Mouse (Mus musculus) frontal cortex, postnatal 25 days (tissue): ENCODE measurements at regions not wholly inside any gene's neighbourhood (a gene's known extent, or its start where the extent isn't known, plus 50 kb on each side); places are given as distances from the start of the nearest gene placed in this dataset.
"Not testable (repeated sequence)": the region's sequence is repeated elsewhere in the genome, so short reads cannot be mapped to it uniquely, and the experiment has no call there.

Experiments
- DNase-seq, 2 experiments: peaks; one replicate each; pipeline ENCODE4 v3.0.0; 2022; ENCODE audit warnings: low spot score in 2 of 2

- DNase-seq = no peak
Observed at GRCm38 (mm10) chr10:126373906-126374305, 407.9 kb downstream of the Lrig3 start.

- DNase-seq = no peak
Observed at GRCm38 (mm10) chr10:126371881-126372280, 405.9 kb downstream of the Lrig3 start.

GRCm38 (mm10) chr10:126349076-126349475 is 383.1 kb downstream of the Lrig3 start:
- no peak for DNase-seq

GRCm38 (mm10) chr10:126337426-126337825 is 371.5 kb downstream of the Lrig3 start:
- DNase-seq = no peak

GRCm38 (mm10) chr10:126333786-126334185 is 367.8 kb downstream of the Lrig3 start:
- no peak for DNase-seq

GRCm38 (mm10) chr10:126330305-126330969 is 364.5 kb downstream of the Lrig3 start:
- DNase-seq = peak; percentile 79 to 86

- DNase-seq = no peak
Observed at GRCm38 (mm10) chr10:126320831-126321230, 354.9 kb downstream of the Lrig3 start.

- no peak for DNase-seq
Observed at GRCm38 (mm10) chr10:126319795-126320194, 353.8 kb downstream of the Lrig3 start.

GRCm38 (mm10) chr10:126299962-126300361 is 334.0 kb downstream of the Lrig3 start:
- DNase-seq = no peak

- no peak for DNase-seq
Observed at GRCm38 (mm10) chr10:126298211-126298610, 332.2 kb downstream of the Lrig3 start.

- no peak for DNase-seq
Observed at GRCm38 (mm10) chr10:126295853-126296252, 329.9 kb downstream of the Lrig3 start.

GRCm38 (mm10) chr10:126291765-126292164 is 325.8 kb downstream of the Lrig3 start:
- DNase-seq = no peak

GRCm38 (mm10) chr10:126285096-126285495 is 319.1 kb downstream of the Lrig3 start:
- DNase-seq = not testable (repeated sequence)

GRCm38 (mm10) chr10:126270376-126270775 is 304.4 kb downstream of the Lrig3 start:
- no peak for DNase-seq

GRCm38 (mm10) chr10:126267321-126267998 is 301.5 kb downstream of the Lrig3 start:
- DNase-seq = no peak

GRCm38 (mm10) chr10:126257171-126257570 is 291.2 kb downstream of the Lrig3 start:
- DNase-seq = no peak

- DNase-seq = no peak
Observed at GRCm38 (mm10) chr10:126254198-126254597, 288.2 kb downstream of the Lrig3 start.

GRCm38 (mm10) chr10:126249176-126249575 is 283.2 kb downstream of the Lrig3 start:
- DNase-seq = no peak

GRCm38 (mm10) chr10:126243051-126243450 is 277.1 kb downstream of the Lrig3 start:
- DNase-seq = no peak

GRCm38 (mm10) chr10:126239536-126239935 is 273.6 kb downstream of the Lrig3 start:
- DNase-seq = no peak
